ENCODE assay signal across 17 mouse cellular contexts in genomic region chr9:55361969-55362368, GRCm38 (mm10). TPM values are rescaled to one million over a fixed set of nuclear protein-coding genes. Genes with fewer than 3 reads are reported as not detected.
DNase-seq lines count a peak whose midpoint lies in the region; ATAC-seq and TF ChIP-seq lines count a peak whose summit lies in the region.
"Had no signal": no experiment of that assay in that cellular context is flagged by ENCODE, and none has a peak within 500 bp of the region (broad histone marks: within the 10 kb centered on the region; RNA-seq: fewer than 3 reads in every experiment).

No protein-coding gene starts in this region.

- no peak overlapping the region for H3K9ac ChIP-seq in lung, postnatal 0 days (replicated peaks; ENCODE audit: low read depth)
- H3K9ac ChIP-seq: hindbrain, embryonic 15.5 days; limb, embryonic 13.5 days; liver, embryonic 15.5 days had no signal

- H3K4me2 ChIP-seq in lung, postnatal 0 days (replicated peaks; ENCODE audit: low read depth, low read length) = no peak overlapping the region
- H3K4me2 ChIP-seq in myocyte (ENCODE audit: low read depth) = peak overlapping the region; percentile 32
- H3K4me2 ChIP-seq: hindbrain, embryonic 15.5 days; limb, embryonic 13.5 days; liver, embryonic 15.5 days had no signal

- H3ac ChIP-seq in myocyte (ENCODE audit: control insufficient read depth, insufficient read length) = no peak overlapping the region

- no peaks in the 10 kb centered on the region for H3K36me3 ChIP-seq in lung, postnatal 0 days (ENCODE audit: insufficient read depth, low read length)
- H3K36me3 ChIP-seq in myocyte (ENCODE audit: control insufficient read depth, insufficient read depth) = no peaks in the 10 kb centered on the region
- H3K36me3 ChIP-seq: forebrain, embryonic 10.5 days; hindbrain, embryonic 15.5 days; limb, embryonic 13.5 days; liver, embryonic 15.5 days had no signal

- TF ChIP-seq EP300 in lung, postnatal 0 days (IDR thresholded peaks at IDR 0.05) = no peak

- H3K27ac ChIP-seq in lung, postnatal 0 days (ENCODE audit: low read length) = no peak overlapping the region
- H3K27ac ChIP-seq: forebrain, embryonic 10.5 days; heart, adult 2 months; hindbrain, embryonic 15.5 days; limb, embryonic 13.5 days; liver, embryonic 15.5 days had no signal

- TF ChIP-seq CTCF in lung, postnatal 0 days (IDR thresholded peaks at IDR 0.05) = no peak

- no peaks in the 10 kb centered on the region for H3K9me3 ChIP-seq in lung, postnatal 0 days (ENCODE audit: low read length)
- H3K9me3 ChIP-seq: forebrain, embryonic 10.5 days; hindbrain, embryonic 15.5 days; limb, embryonic 13.5 days; liver, embryonic 15.5 days had no signal

- H3K79me2 ChIP-seq in myocyte (ENCODE audit: control insufficient read depth, insufficient read depth) = no peaks in the 10 kb centered on the region

- ATAC-seq in lung, postnatal 0 days = peak; percentile 48

- no peak for TF ChIP-seq POLR2A in myocyte (IDR thresholded peaks at IDR 0.05; ENCODE audit: insufficient read length, low read depth)

- no peaks in the 10 kb centered on the region for H3K27me3 ChIP-seq in lung, postnatal 0 days (replicated peaks; ENCODE audit: insufficient read depth, low read length)
- peaks cover 6% of the 10 kb centered on the region for H3K27me3 ChIP-seq in myocyte (ENCODE audit: control insufficient read depth, insufficient read depth, insufficient read length)
- H3K27me3 ChIP-seq: hindbrain, embryonic 15.5 days; limb, embryonic 13.5 days; liver, embryonic 15.5 days had no signal

- DNase-seq in adrenal gland, adult 2 months = peak; percentile 27
- DNase-seq in adrenal gland, adult 8-10 months = no peak
- DNase-seq in lung, postnatal 0 days (ENCODE audit: low spot score) = peak; percentile 55
- DNase-seq in lung, postnatal 25 days (ENCODE audit: low spot score) = no peak
- DNase-seq in adipocyte (ENCODE audit: low spot score) = peak; percentile 33
- DNase-seq in gastrocnemius, adult 18-20 months (ENCODE audit: low spot score) = no peak
- no peak for DNase-seq in heart, adult 18-20 months
- DNase-seq: cerebellum, adult 11 months; heart, adult 2 months; kidney, adult 9 months; thymus, postnatal 14 days had no signal

- no peak overlapping the region for H3K4me3 ChIP-seq in lung, postnatal 0 days (ENCODE audit: low read depth, low read length)
- no peak overlapping the region for H3K4me3 ChIP-seq in myocyte
- H3K4me3 ChIP-seq: forebrain, embryonic 10.5 days; heart, adult 2 months; hindbrain, embryonic 15.5 days; limb, embryonic 13.5 days; liver, embryonic 15.5 days had no signal

- 27% methylated on average over 5 of the region's 5 CpGs for WGBS in lung, postnatal 0 days

- H3K4me1 ChIP-seq in lung, postnatal 0 days (ENCODE audit: insufficient read depth, low read depth, low read length) = no peaks in the 10 kb centered on the region
- H3K4me1 ChIP-seq: hindbrain, embryonic 15.5 days; limb, embryonic 13.5 days; liver, embryonic 15.5 days had no signal

TF ChIP-seq in myocyte, 11 proteins besides CTCF, POLR2A, EP300 and RAD21:
- TF ChIP-seq MYOD1 (IDR thresholded peaks at IDR 0.05; ENCODE audit: control insufficient read depth in 1 of 3, insufficient read length in 2 of 3, low read depth in 2 of 3) (no peak), USF1 (IDR thresholded peaks at IDR 0.05; ENCODE audit: low read depth) (no peak), TCF3 (IDR thresholded peaks at IDR 0.05; ENCODE audit: insufficient read length, low read depth) (no peak), E2F4 (IDR thresholded peaks at IDR 0.05; ENCODE audit: insufficient read depth) (no peak), SRF (IDR thresholded peaks at IDR 0.05; ENCODE audit: control insufficient read depth, insufficient read length, low read depth) (no peak), POLR2AphosphoS2 (IDR thresholded peaks at IDR 0.05; ENCODE audit: insufficient read length, low read depth) (no peak), MAX (IDR thresholded peaks at IDR 0.05; ENCODE audit: low read depth) (no peak), TCF12 (IDR thresholded peaks at IDR 0.05; ENCODE audit: insufficient read depth, poor library complexity, severe bottlenecking) (no peak), CEBPB (IDR thresholded peaks at IDR 0.05; ENCODE audit: insufficient read depth, poor library complexity, severe bottlenecking) (no peak), MYOG (IDR thresholded peaks at IDR 0.05; ENCODE audit: control insufficient read depth in 1 of 3, insufficient read depth in 1 of 3, insufficient read length in 2 of 3, low read depth in 2 of 3) (no peak), REST (IDR thresholded peaks at IDR 0.05; ENCODE audit: insufficient read depth, insufficient read length) (no peak)
TF ChIP-seq in myocyte: peak in this region for 0.

RNA-seq across cellular contexts. Expression of gene Tmem266, which starts 35.3 kb away (rescaled TPM):
- total RNA-seq in adrenal gland, adult 2 months (2021) = 1 to 10 TPM in 1 of 2 experiments, under 1 TPM in 1; 0.69 to 1.0 TPM
- polyA plus RNA-seq in adrenal gland, adult 2 months (2012; rRNA removed) = 1.5 and 1.6 TPM in 2 replicates
- total RNA-seq in adrenal gland, adult 8-10 months (2022) = 1 to 10 TPM; 1.0 to 1.5 (median 1.1) TPM
- 0.05 and 0.07 TPM in 2 replicates for polyA plus RNA-seq in lung, postnatal 0 days (2015; fragmentation: Nextera tagmentation; extraction: Ambion mirVana)
- not detected for polyA plus RNA-seq in myocyte (2012; fragmentation: generic; extraction: Trizol)
- 10 to 100 TPM in 1 of 2 experiments, 1 to 10 TPM in 1; 2.2 to 10.3 TPM for total RNA-seq in gastrocnemius, adult 18-20 months (2021)
- 1 to 10 TPM; 2.5 to 2.9 TPM for total RNA-seq in heart, adult 18-20 months (2021)
- total RNA-seq: megakaryocyte-erythroid progenitor cell, adult 5-6 weeks had no signal
- polyA plus RNA-seq: liver, embryonic 15.5 days had no signal

RNA-seq across cellular contexts. Expression of gene Nrg4, which starts 35.3 kb away (rescaled TPM):
- 10 to 100 TPM; 27.8 to 44.6 TPM for total RNA-seq in adrenal gland, adult 2 months (2021)
- 12.4 and 18.8 TPM in 2 replicates for polyA plus RNA-seq in adrenal gland, adult 2 months (2012; rRNA removed)
- 10 to 100 TPM in 3 of 4 experiments, 1 to 10 TPM in 1; 6.7 to 19.3 (median 14.4) TPM for total RNA-seq in adrenal gland, adult 8-10 months (2022)
- polyA plus RNA-seq in lung, postnatal 0 days (2015; fragmentation: Nextera tagmentation; extraction: Ambion mirVana) = 1.2 and 1.4 TPM in 2 replicates
- polyA plus RNA-seq in myocyte (2012; fragmentation: generic; extraction: Trizol) = 0.19 TPM
- 1 to 10 TPM; 1.2 to 1.8 TPM for total RNA-seq in gastrocnemius, adult 18-20 months (2021)
- 1 to 10 TPM; 1.6 to 6.1 TPM for total RNA-seq in heart, adult 18-20 months (2021)
- total RNA-seq: megakaryocyte-erythroid progenitor cell, adult 5-6 weeks had no signal

Comparison
In these comparisons a context has a peak if more than half of its experiments do, and no peak if none do; other contexts are left out.
1. DNase-seq: peak in adrenal gland, adult 2 months (single experiment), lung, postnatal 0 days (single experiment) and adipocyte (single experiment); none in adrenal gland, adult 8-10 months (single experiment), lung, postnatal 25 days (single experiment), gastrocnemius, adult 18-20 months (single experiment) and heart, adult 18-20 months (0 of 2).